Mouse (Mus musculus) cortical plate, adult 2 months (tissue): ENCODE data around the gene Slc35a3. TPM values are rescaled to one million over a fixed set of nuclear protein-coding genes. Genes with fewer than 3 reads are reported as not detected.
A peak's percentile ranks its signal among the peaks of the same experiment; 100 is the strongest.

Source experiments
- H3K27ac ChIP-seq: fragments of 200-500 bp; 2 replicates; pipeline ENCODE4 v1.5.1; 2012; ENCODE audit warnings: low read length, control low read depth, inconsistent platforms; ENCODE audit not compliant: insufficient read depth
- H3K4me1 ChIP-seq: fragments of 200-500 bp; 2 replicates; pipeline ENCODE4 v1.6.1; 2011; ENCODE audit warnings: low read length; ENCODE audit not compliant: control insufficient read depth, insufficient read depth
- H3K4me3 ChIP-seq: fragments of 200-500 bp; 2 replicates; pipeline ENCODE4 v1.5.1; 2011; ENCODE audit warnings: mild to moderate bottlenecking, low read length, control low read depth; ENCODE audit not compliant: insufficient read depth
- CTCF ChIP-seq: fragments of 200-500 bp; IDR thresholded peaks from 2 replicates; pipeline ENCODE4 v1.5.1; 2011; ENCODE audit warnings: mild to moderate bottlenecking, control low read depth, low read length; ENCODE audit not compliant: insufficient read depth; ENCODE audit errors: extremely low read depth
- POLR2A ChIP-seq: fragments of 200-500 bp; IDR thresholded peaks from 2 replicates; pipeline ENCODE4 v1.6.1; 2011; ENCODE audit warnings: mild to moderate bottlenecking, low read length, control low read depth; ENCODE audit not compliant: insufficient read depth; ENCODE audit errors: extremely low read depth
- polyA plus RNA-seq: library from polyadenylated mRNA; depleted of rRNA; stranded (reverse); fragments of >200 nt; gene quantifications from 2 replicates; pipeline ENCODE4 v1.2.3, GENCODE M21; 2012

Gene Slc35a3
- polyA plus RNA-seq, 1 experiment, result 12.2 TPM

- Histone ChIP-seq H3K27ac (no peak overlapping the region), H3K4me1 (peaks cover 2% of the 10 kb centered on the region; the same call in 1 of the 2 replicates), H3K4me3 (no peak overlapping the region)
- TF ChIP-seq CTCF (no peak), POLR2A (no peak)
Measured at GRCm38 (mm10) chr3:116646387-116646786, 66.2 kb downstream of the Slc35a3 start.

DNA sequence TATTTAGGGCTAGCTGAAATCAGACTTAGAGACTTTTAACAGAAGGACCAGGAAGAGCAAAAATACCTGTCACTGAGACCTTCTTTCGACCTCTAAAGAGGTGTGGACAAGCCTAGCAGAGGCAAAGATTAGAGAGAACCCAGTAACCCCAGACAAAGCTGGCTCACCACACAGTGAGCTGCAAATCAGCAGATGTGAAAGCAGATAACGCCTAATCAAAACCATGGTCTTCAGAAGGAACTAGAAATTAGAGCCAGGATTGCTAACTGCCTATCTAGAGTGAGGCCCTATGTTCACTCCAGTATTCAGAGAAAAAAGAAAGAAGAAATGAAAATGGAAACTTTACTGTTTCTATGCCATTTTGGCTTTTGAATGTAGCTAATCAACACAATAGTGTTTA is 70.3 kb downstream of the Slc35a3 start:
- no peak overlapping the region for H3K27ac ChIP-seq

DNA sequence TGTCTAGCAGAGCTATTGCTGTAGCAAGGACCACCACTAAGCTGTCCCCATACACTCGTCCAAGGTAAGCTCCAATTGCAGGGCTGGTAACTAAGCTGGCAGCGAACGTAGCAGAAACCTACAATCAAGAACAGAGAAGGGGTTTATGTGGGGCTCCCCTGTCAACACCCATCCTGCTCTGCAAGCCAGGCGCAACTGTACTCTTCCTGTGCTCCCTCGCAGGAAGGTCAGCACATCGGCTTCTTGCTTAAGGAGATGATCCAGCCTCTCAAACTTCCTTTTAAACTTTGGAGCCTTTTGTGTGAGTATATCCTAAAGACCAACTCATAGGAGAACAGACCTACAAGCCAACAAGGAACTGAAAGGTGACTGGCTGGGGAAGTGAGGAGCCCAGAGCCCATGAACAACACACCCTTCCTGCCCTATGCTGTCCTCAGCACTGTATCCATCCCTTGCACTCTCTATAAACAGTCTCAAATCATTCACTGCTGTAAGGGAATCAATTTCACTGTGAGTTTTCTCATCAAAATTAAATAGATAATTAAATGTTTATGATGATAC is 70.7 kb downstream of the Slc35a3 start:
- no peak overlapping the region; the same call in 1 of the 2 replicates for H3K27ac ChIP-seq
- no peaks in the 10 kb centered on the region for H3K4me1 ChIP-seq
- TF ChIP-seq POLR2A (no peak), CTCF (no peak)
- H3K4me3 ChIP-seq, result no peak overlapping the region

More for the DNA sequence above, 70.3 kb downstream of the Slc35a3 start:
- Histone ChIP-seq H3K4me3 (no peak overlapping the region), H3K4me1 (no peaks in the 10 kb centered on the region)
- no peak for TF ChIP-seq POLR2A

DNA sequence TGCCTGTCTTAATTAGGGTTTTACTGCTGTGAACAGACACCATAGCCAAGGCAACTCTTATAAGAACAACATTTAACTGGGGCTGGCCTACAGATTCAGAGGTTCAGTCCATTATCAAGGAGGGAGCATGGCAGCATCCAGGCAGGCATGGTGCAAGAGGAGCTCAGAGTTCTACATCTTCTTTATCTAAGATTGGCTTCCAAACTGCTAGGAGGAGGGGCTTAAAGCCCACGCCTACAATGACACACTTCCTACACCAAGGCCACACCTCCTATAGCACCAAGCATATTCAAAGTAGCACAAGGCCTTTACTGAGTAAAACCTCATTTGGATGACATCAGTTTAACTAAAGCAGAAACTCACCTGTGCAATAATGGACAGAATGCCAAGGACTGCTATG is 72.6 kb downstream of the Slc35a3 start:
- H3K4me1 ChIP-seq, result no peaks in the 10 kb centered on the region
- TF ChIP-seq POLR2A (no peak), CTCF (no peak)
- no peak overlapping the region for H3K27ac ChIP-seq
- H3K4me3 ChIP-seq, result no peak overlapping the region

DNA sequence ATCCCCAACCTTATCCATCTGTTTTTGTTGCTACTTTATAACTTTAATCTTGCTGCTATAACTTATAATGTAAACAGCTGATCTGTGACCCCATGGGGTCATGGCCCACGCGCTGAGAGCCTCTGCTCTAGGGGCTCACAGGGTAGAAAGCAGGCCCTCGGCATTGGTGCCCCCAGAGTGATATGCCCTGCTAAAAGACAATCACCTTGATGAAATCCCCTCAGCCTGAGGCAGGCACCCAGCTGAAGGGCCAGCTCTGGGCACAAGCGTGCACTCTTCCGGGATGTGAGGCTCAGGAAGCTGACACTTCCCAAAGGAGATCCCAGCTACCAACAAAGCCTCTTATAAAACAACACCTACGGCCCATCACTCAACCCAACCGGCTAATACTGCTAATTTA is 74.1 kb downstream of the Slc35a3 start:
- H3K27ac ChIP-seq, result peak overlapping the region; percentile 2
- no peak overlapping the region for H3K4me3 ChIP-seq
- no peaks in the 10 kb centered on the region for H3K4me1 ChIP-seq
- TF ChIP-seq POLR2A, result no peak
- no peak for TF ChIP-seq CTCF

DNA sequence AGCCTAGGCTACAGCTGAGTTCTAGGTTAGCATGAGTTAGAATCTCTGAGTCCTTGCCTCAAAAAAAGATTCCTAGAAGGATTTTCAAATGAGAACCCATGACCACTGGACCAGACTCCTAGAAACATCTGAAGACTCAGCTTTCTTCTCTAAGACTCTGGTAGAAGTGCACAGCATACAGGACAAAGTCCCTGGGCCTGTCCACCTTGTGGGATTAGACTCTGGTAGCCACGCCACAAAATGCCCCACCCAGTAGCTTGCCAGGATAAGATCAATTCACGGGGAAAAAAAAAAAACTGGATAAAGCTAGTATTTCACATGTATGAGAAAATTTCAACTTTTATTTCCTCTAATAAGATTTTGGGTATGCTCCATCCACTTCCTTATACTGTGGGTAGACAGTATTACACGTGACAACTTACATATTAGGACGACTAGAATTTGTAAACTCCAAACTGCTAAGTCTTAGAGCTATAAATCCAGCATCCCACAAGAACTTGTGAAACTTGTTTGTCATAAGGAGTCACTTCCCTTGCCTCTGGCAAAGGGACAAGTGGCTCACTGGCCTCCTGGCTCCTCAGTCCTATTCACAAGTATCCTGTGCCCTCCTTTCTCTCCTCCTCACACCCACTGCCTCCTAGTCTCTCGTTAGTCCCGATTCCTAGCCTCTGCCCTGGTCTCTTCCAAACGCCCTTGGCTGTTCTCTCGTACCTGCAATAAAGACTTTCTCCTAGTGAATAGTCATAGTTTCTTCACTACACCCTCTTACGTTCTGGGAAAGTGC is 74.7 kb downstream of the Slc35a3 start:
- Histone ChIP-seq H3K4me3 (no peak overlapping the region), H3K4me1 (no peaks in the 10 kb centered on the region), H3K27ac (peak overlapping the region; percentile 2; the same call in 1 of the 2 replicates)
- TF ChIP-seq CTCF (no peak), POLR2A (no peak)

- H3K4me3 ChIP-seq, result no peak overlapping the region
- no peak overlapping the region for H3K27ac ChIP-seq
- no peak for TF ChIP-seq POLR2A
- no peak for TF ChIP-seq CTCF
- no peaks in the 10 kb centered on the region for H3K4me1 ChIP-seq
Measured at GRCm38 (mm10) chr3:116635799-116636198, 76.8 kb downstream of the Slc35a3 start.

DNA sequence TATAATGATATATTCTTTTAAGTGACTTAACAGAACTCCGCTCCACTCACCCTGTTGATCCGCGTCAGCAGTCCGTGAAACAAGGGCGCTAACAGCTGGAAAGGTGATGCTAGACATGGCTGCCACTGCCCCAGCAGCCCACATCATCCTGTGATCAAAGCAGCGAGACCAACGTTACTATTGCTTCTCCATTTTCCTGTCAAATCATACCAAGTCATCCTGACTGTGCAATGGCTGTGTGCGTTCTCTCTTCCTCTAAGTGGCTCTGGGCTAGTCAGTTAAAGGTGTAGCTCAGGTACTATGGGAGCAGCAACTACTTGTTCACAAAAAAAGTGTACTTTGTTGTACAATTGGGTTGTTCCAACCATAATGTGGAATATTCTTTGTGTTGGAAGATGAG is 77.8 kb downstream of the Slc35a3 start:
- H3K27ac ChIP-seq, result no peak overlapping the region
- no peak overlapping the region for H3K4me3 ChIP-seq
- H3K4me1 ChIP-seq, result no peaks in the 10 kb centered on the region
- TF ChIP-seq POLR2A (no peak), CTCF (no peak)

GRCm38 (mm10) chr3:116634091-116634490 is 78.5 kb downstream of the Slc35a3 start:
- H3K4me1 ChIP-seq, result no peaks in the 10 kb centered on the region
- H3K27ac ChIP-seq, result no peak overlapping the region
- no peak overlapping the region for H3K4me3 ChIP-seq
- no peak for TF ChIP-seq POLR2A

DNA sequence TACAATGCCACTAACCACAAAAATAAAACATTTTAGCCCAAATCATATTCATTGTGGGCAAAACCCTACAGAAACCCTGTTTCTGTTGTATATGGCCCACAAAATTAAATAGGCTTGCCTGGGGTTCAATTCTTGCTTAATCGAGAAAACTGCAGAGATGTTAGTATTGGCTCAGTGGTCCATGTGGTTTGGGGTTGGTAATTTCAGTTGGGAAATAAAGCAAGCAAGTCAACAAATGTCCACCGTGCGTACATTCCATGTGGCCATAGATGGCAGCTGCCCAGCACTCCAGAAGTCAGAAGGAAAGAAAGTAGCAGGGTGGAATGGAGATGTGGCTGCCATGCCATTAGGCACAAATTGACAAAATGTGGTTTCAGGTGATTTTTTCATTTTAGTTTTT is 79.7 kb downstream of the Slc35a3 start:
- H3K4me1 ChIP-seq, result no peaks in the 10 kb centered on the region
- TF ChIP-seq POLR2A, result no peak
- no peak for TF ChIP-seq CTCF

GRCm38 (mm10) chr3:116631459-116631858 is 81.2 kb downstream of the Slc35a3 start:
- no peak overlapping the region for H3K27ac ChIP-seq
- no peak overlapping the region for H3K4me3 ChIP-seq
- H3K4me1 ChIP-seq, result no peaks in the 10 kb centered on the region
- TF ChIP-seq POLR2A (no peak), CTCF (no peak)

More for the DNA sequence above, 79.7 kb downstream of the Slc35a3 start:
- Histone ChIP-seq H3K27ac (no peak overlapping the region), H3K4me3 (no peak overlapping the region)
